Mouse (Mus musculus) adrenal gland, postnatal 0 days (tissue): ENCODE measurements around the gene Nifk. TPM values are rescaled to one million over a fixed set of nuclear protein-coding genes. Genes with fewer than 3 reads are reported as not detected.

ENCODE experiments used
- polyA plus RNA-seq: library from polyadenylated mRNA; unstranded; fragments of >200 nt; fragmentation: Nextera tagmentation; extraction: Ambion mirVana; gene quantifications from 2 replicates; pipeline ENCODE4 v1.2.1, GENCODE M21; 2015

The Nifk gene
- polyA plus RNA-seq: 54.7 and 65.2 TPM in 2 replicates

GRCm38 (mm10) chr1:118321661-118322201 is at the start of gene Nifk:
TSS of gene Nifk (plus strand) at chr1:118321839.

GRCm38 (mm10) chr1:118311622-118312326 is 9.9 kb upstream of the Nifk start, which contains the start of gene Tsn:
TSS of gene Tsn (minus strand) at chr1:118311739.

Other genes starting within 250 kb of the Nifk start
- 0.07 and 0.11 TPM in 2 replicates for gene Gm29106, start 145.3 kb upstream of the Nifk start, polyA plus RNA-seq
- gene Tsn, start 10.1 kb upstream of the Nifk start, polyA plus RNA-seq: 181 and 271 TPM in 2 replicates
- 19.0 and 20.0 TPM in 2 replicates for gene Clasp1, start 67.2 kb downstream of the Nifk start, polyA plus RNA-seq